Mouse (Mus musculus): ENCODE measurements around the gene Dab1. TPM values are rescaled to one million over a fixed set of nuclear protein-coding genes. Genes with fewer than 3 reads are reported as not detected.

Gene Dab1
- polyA plus RNA-seq, 1 experiment, result not detected

GRCm38 (mm10) chr4:104512513-104512912 is 893.4 kb downstream of the Dab1 start:
- TF ChIP-seq FOSL1 (IDR thresholded peaks at IDR 0.05; ENCODE audit: insufficient read depth, low read length, poor library complexity, severe bottlenecking), result no peak
- TF ChIP-seq CEBPB (IDR thresholded peaks at IDR 0.05; ENCODE audit: low read depth), result no peak
- TF ChIP-seq MAX (IDR thresholded peaks at IDR 0.05), result no peak
- TF ChIP-seq MYOD1 (IDR thresholded peaks at IDR 0.05; ENCODE audit: control insufficient read depth, insufficient read length, low read depth), result no peak
- no peak for TF ChIP-seq USF1 (IDR thresholded peaks at IDR 0.05; ENCODE audit: low read depth)
- no peak for TF ChIP-seq MYOG (IDR thresholded peaks at IDR 0.05; ENCODE audit: control insufficient read depth, extremely low read depth, insufficient read length)
- TF ChIP-seq CTCF (IDR thresholded peaks at IDR 0.05; ENCODE audit: control insufficient read depth, insufficient read depth, insufficient read length), result no peak
- no peaks in the 10 kb centered on the region for H3K79me3 ChIP-seq (ENCODE audit: low read depth)
- no peaks in the 10 kb centered on the region for H3K36me3 ChIP-seq (ENCODE audit: control insufficient read depth, insufficient read depth)

DNA sequence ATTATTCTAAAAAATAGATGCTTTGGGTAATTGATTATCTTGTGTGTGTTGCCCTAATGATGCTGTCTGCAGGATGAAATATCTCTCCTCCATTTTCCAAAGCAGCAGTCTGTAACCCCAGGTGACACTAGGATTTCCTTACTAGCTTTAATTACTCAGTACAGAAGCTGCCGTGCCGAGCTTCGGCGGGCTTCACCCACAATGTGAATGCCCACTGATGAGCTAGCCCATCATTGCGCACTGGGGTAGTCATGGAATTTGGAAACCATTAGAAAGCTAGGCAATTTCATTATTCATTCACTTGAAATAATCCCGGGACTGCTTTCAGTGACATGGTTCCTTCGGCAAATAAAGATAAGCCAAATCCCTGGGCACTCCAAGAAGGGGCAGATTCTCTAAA is 894.5 kb downstream of the Dab1 start:
- Histone ChIP-seq H3K36me3 (ENCODE audit: control insufficient read depth, insufficient read depth) (no peaks in the 10 kb centered on the region), H3K27me3 (ENCODE audit: control insufficient read depth, insufficient read depth, insufficient read length) (no peaks in the 10 kb centered on the region), H3K4me3 (ENCODE audit: insufficient read depth, poor library complexity, severe bottlenecking) (no peak overlapping the region), H3K79me3 (ENCODE audit: low read depth) (no peaks in the 10 kb centered on the region), H3K79me2 (ENCODE audit: control insufficient read depth, insufficient read depth) (no peaks in the 10 kb centered on the region), H3ac (ENCODE audit: control insufficient read depth, insufficient read length, low read depth) (no peak overlapping the region)
- TF ChIP-seq CTCF (IDR thresholded peaks at IDR 0.05; ENCODE audit: control insufficient read depth, insufficient read depth, insufficient read length), result no peak
- no peak for TF ChIP-seq USF1 (IDR thresholded peaks at IDR 0.05; ENCODE audit: low read depth)
- no peak for TF ChIP-seq MAX (IDR thresholded peaks at IDR 0.05)
- TF ChIP-seq CEBPB (IDR thresholded peaks at IDR 0.05; ENCODE audit: low read depth), result no peak
- no peak for TF ChIP-seq MYOD1 (IDR thresholded peaks at IDR 0.05; ENCODE audit: control insufficient read depth, insufficient read length, low read depth)
- no peak for TF ChIP-seq MYOG (IDR thresholded peaks at IDR 0.05; ENCODE audit: control insufficient read depth, extremely low read depth, insufficient read length)
- TF ChIP-seq FOSL1 (IDR thresholded peaks at IDR 0.05; ENCODE audit: insufficient read depth, low read length, poor library complexity, severe bottlenecking), result no peak

More at GRCm38 (mm10) chr4:104512513-104512912, 893.4 kb downstream of the Dab1 start:
- Histone ChIP-seq H3K27me3 (ENCODE audit: control insufficient read depth, insufficient read depth, insufficient read length) (no peaks in the 10 kb centered on the region), H3ac (ENCODE audit: control insufficient read depth, insufficient read length, low read depth) (no peak overlapping the region), H3K4me3 (ENCODE audit: insufficient read depth, poor library complexity, severe bottlenecking) (no peak overlapping the region), H3K79me2 (ENCODE audit: control insufficient read depth, insufficient read depth) (no peaks in the 10 kb centered on the region)

GRCm38 (mm10) chr4:104514568-104515000 is 895.4 kb downstream of the Dab1 start:
- H3ac ChIP-seq (ENCODE audit: control insufficient read depth, insufficient read length, low read depth), result no peak overlapping the region
- H3K36me3 ChIP-seq (ENCODE audit: control insufficient read depth, insufficient read depth), result no peaks in the 10 kb centered on the region
- H3K27me3 ChIP-seq (ENCODE audit: control insufficient read depth, insufficient read depth, insufficient read length), result no peaks in the 10 kb centered on the region
- no peak overlapping the region for H3K4me3 ChIP-seq (ENCODE audit: insufficient read depth, poor library complexity, severe bottlenecking)
- H3K79me3 ChIP-seq (ENCODE audit: low read depth), result no peaks in the 10 kb centered on the region
- H3K79me2 ChIP-seq (ENCODE audit: control insufficient read depth, insufficient read depth), result no peaks in the 10 kb centered on the region
- TF ChIP-seq FOSL1 (IDR thresholded peaks at IDR 0.05; ENCODE audit: insufficient read depth, low read length, poor library complexity, severe bottlenecking) (no peak), CTCF (IDR thresholded peaks at IDR 0.05; ENCODE audit: control insufficient read depth, insufficient read depth, insufficient read length) (no peak), MYOD1 (IDR thresholded peaks at IDR 0.05; ENCODE audit: control insufficient read depth, insufficient read length, low read depth) (no peak), USF1 (IDR thresholded peaks at IDR 0.05; ENCODE audit: low read depth) (no peak), MAX (IDR thresholded peaks at IDR 0.05) (no peak), CEBPB (IDR thresholded peaks at IDR 0.05; ENCODE audit: low read depth) (no peak), MYOG (IDR thresholded peaks at IDR 0.05; ENCODE audit: control insufficient read depth, extremely low read depth, insufficient read length) (no peak)

- no peaks in the 10 kb centered on the region for H3K36me3 ChIP-seq (ENCODE audit: control insufficient read depth, insufficient read depth)
- H3K79me3 ChIP-seq (ENCODE audit: low read depth), result no peaks in the 10 kb centered on the region
- no peak overlapping the region for H3ac ChIP-seq (ENCODE audit: control insufficient read depth, insufficient read length, low read depth)
- no peaks in the 10 kb centered on the region for H3K27me3 ChIP-seq (ENCODE audit: control insufficient read depth, insufficient read depth, insufficient read length)
- H3K79me2 ChIP-seq (ENCODE audit: control insufficient read depth, insufficient read depth), result no peaks in the 10 kb centered on the region
- no peak overlapping the region for H3K4me3 ChIP-seq (ENCODE audit: insufficient read depth, poor library complexity, severe bottlenecking)
- TF ChIP-seq MYOD1 (IDR thresholded peaks at IDR 0.05; ENCODE audit: control insufficient read depth, insufficient read length, low read depth), result no peak
- TF ChIP-seq CEBPB (IDR thresholded peaks at IDR 0.05; ENCODE audit: low read depth), result no peak
- TF ChIP-seq USF1 (IDR thresholded peaks at IDR 0.05; ENCODE audit: low read depth), result no peak
- TF ChIP-seq FOSL1 (IDR thresholded peaks at IDR 0.05; ENCODE audit: insufficient read depth, low read length, poor library complexity, severe bottlenecking), result no peak
- TF ChIP-seq MYOG (IDR thresholded peaks at IDR 0.05; ENCODE audit: control insufficient read depth, extremely low read depth, insufficient read length), result no peak
- TF ChIP-seq CTCF (IDR thresholded peaks at IDR 0.05; ENCODE audit: control insufficient read depth, insufficient read depth, insufficient read length), result no peak
Measured at GRCm38 (mm10) chr4:104515681-104516080, 896.5 kb downstream of the Dab1 start.

- Histone ChIP-seq H3K4me3 (ENCODE audit: insufficient read depth, poor library complexity, severe bottlenecking) (no peak overlapping the region), H3K27me3 (ENCODE audit: control insufficient read depth, insufficient read depth, insufficient read length) (no peaks in the 10 kb centered on the region), H3K79me3 (ENCODE audit: low read depth) (no peaks in the 10 kb centered on the region), H3K79me2 (ENCODE audit: control insufficient read depth, insufficient read depth) (no peaks in the 10 kb centered on the region), H3K36me3 (ENCODE audit: control insufficient read depth, insufficient read depth) (no peaks in the 10 kb centered on the region), H3ac (ENCODE audit: control insufficient read depth, insufficient read length, low read depth) (no peak overlapping the region)
- TF ChIP-seq MYOD1 (IDR thresholded peaks at IDR 0.05; ENCODE audit: control insufficient read depth, insufficient read length, low read depth) (no peak), MAX (IDR thresholded peaks at IDR 0.05) (no peak), CTCF (IDR thresholded peaks at IDR 0.05; ENCODE audit: control insufficient read depth, insufficient read depth, insufficient read length) (no peak), FOSL1 (IDR thresholded peaks at IDR 0.05; ENCODE audit: insufficient read depth, low read length, poor library complexity, severe bottlenecking) (no peak), MYOG (IDR thresholded peaks at IDR 0.05; ENCODE audit: control insufficient read depth, extremely low read depth, insufficient read length) (no peak), CEBPB (IDR thresholded peaks at IDR 0.05; ENCODE audit: low read depth) (no peak), USF1 (IDR thresholded peaks at IDR 0.05; ENCODE audit: low read depth) (no peak)
Measured at GRCm38 (mm10) chr4:104522324-104522723, 903.2 kb downstream of the Dab1 start.

- no peak overlapping the region for H3K4me3 ChIP-seq (ENCODE audit: insufficient read depth, poor library complexity, severe bottlenecking)
- no peaks in the 10 kb centered on the region for H3K79me2 ChIP-seq (ENCODE audit: control insufficient read depth, insufficient read depth)
- TF ChIP-seq MYOG (IDR thresholded peaks at IDR 0.05; ENCODE audit: control insufficient read depth, extremely low read depth, insufficient read length) (no peak), CEBPB (IDR thresholded peaks at IDR 0.05; ENCODE audit: low read depth) (no peak)
- H3K27me3 ChIP-seq (ENCODE audit: control insufficient read depth, insufficient read depth, insufficient read length), result no peaks in the 10 kb centered on the region
- no peaks in the 10 kb centered on the region for H3K79me3 ChIP-seq (ENCODE audit: low read depth)
- no peaks in the 10 kb centered on the region for H3K36me3 ChIP-seq (ENCODE audit: control insufficient read depth, insufficient read depth)
- no peak overlapping the region for H3ac ChIP-seq (ENCODE audit: control insufficient read depth, insufficient read length, low read depth)
Measured at GRCm38 (mm10) chr4:104523776-104524175, 904.6 kb downstream of the Dab1 start.
